10 mouse cellular contexts compared by ENCODE assay signal in the genomic region with DNA sequence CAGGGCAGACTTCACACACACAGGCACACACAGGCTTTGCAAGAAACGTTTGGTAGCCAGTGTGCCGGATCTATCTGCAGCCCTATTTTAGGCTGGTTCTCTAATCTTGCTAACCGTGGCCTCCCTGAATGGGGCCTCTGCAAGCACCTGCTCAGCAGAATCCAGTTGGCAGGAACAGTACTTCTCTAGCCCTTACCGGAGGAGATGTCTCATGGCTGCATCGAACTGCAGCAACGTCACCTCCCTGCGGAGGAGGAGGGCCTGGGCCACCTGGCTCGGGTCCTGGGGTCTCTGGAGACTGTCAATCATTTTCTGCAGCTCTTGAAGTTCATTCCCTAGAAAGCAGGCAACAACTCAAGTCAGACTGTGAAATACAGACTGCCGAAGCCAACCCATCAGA.
DNase-seq lines count a peak whose midpoint lies in the region; ATAC-seq lines count a peak whose summit lies in the region.
"Had no signal": no experiment of that assay in that cellular context is flagged by ENCODE, and none has a peak within 500 bp of the region (broad histone marks: within the 10 kb centered on the region; RNA-seq: fewer than 3 reads in every experiment).

No protein-coding gene starts in this region.

- peaks cover 23% of the 10 kb centered on the region for H3K4me1 ChIP-seq in limb, embryonic 13.5 days
- no peaks in the 10 kb centered on the region for H3K4me1 ChIP-seq in midbrain, embryonic 16.5 days (ENCODE audit: control insufficient read depth, insufficient read depth, low read length)
- H3K4me1 ChIP-seq: neural tube, embryonic 13.5 days had no signal

- no peaks in the 10 kb centered on the region for H3K36me3 ChIP-seq in limb, embryonic 13.5 days
- no peaks in the 10 kb centered on the region for H3K36me3 ChIP-seq in midbrain, embryonic 16.5 days (ENCODE audit: control insufficient read depth, insufficient read depth, low read length)
- H3K36me3 ChIP-seq: neural tube, embryonic 13.5 days had no signal

- H3K4me2 ChIP-seq in limb, embryonic 13.5 days (replicated peaks), result 0 out of 2 replicates have a peak overlapping the region, but pooled peaks have one; percentile 1
- no peak overlapping the region for H3K4me2 ChIP-seq in midbrain, embryonic 16.5 days (ENCODE audit: low read length)
- H3K4me2 ChIP-seq: neural tube, embryonic 13.5 days had no signal

- H3K27ac ChIP-seq in limb, embryonic 13.5 days, result peak overlapping the region; percentile 33; the same call in 1 of the 2 replicates
- no peak overlapping the region for H3K27ac ChIP-seq in midbrain, embryonic 16.5 days (ENCODE audit: low read length)
- H3K27ac ChIP-seq: macrophage; neural tube, embryonic 13.5 days had no signal

- no peak overlapping the region for H3K4me3 ChIP-seq in limb, embryonic 13.5 days
- H3K4me3 ChIP-seq in midbrain, embryonic 16.5 days (ENCODE audit: low read depth, low read length), result no peak overlapping the region
- H3K4me3 ChIP-seq: neural tube, embryonic 13.5 days had no signal

- no peaks in the 10 kb centered on the region for H3K27me3 ChIP-seq in limb, embryonic 13.5 days
- no peaks in the 10 kb centered on the region for H3K27me3 ChIP-seq in midbrain, embryonic 16.5 days (ENCODE audit: control insufficient read depth, insufficient read depth, low read depth, low read length)
- H3K27me3 ChIP-seq: neural tube, embryonic 13.5 days had no signal

- WGBS in limb, embryonic 13.5 days, result 40% methylated on average over 9 of the region's 9 CpGs
- 44% methylated on average over 9 of the region's 9 CpGs for WGBS in midbrain, embryonic 16.5 days

- DNase-seq in frontal cortex, postnatal 14 days (ENCODE audit: low spot score in 2 of 2), result no peak
- DNase-seq in cerebellum, adult 11-12 months, result peak; percentile 79
- peak; percentile 12 to 25 for DNase-seq in gastrocnemius, postnatal 36 days
- no peak for DNase-seq in lung, postnatal 36 days
- DNase-seq in right cerebral cortex, postnatal 14 days, result no peak

- no peaks in the 10 kb centered on the region for H3K9me3 ChIP-seq in limb, embryonic 13.5 days
- no peaks in the 10 kb centered on the region for H3K9me3 ChIP-seq in midbrain, embryonic 16.5 days (replicated peaks; ENCODE audit: control insufficient read depth, low read length, poor library complexity, severe bottlenecking)
- H3K9me3 ChIP-seq: neural tube, embryonic 13.5 days had no signal

- H3K9ac ChIP-seq in limb, embryonic 13.5 days, result no peak overlapping the region; the same call in 1 of the 2 replicates
- no peak overlapping the region for H3K9ac ChIP-seq in midbrain, embryonic 16.5 days (ENCODE audit: low read depth, low read length)
- H3K9ac ChIP-seq: neural tube, embryonic 13.5 days had no signal

- ATAC-seq in frontal cortex, adult (ENCODE audit: low TSS enrichment), result peak; percentile 71
- ATAC-seq in limb, embryonic 13.5 days (ENCODE audit: low FRiP score, low read depth), result no peak; the same call in 1 of the 2 replicates
- no peak for ATAC-seq in midbrain, embryonic 16.5 days

- intact Hi-C loops in gastrocnemius, postnatal 36 days (cut with DNase I), result no loop called here

Comparison
In these comparisons a context has a peak if more than half of its experiments do, and no peak if none do; other contexts are left out.
1. DNase-seq: peak in cerebellum, adult 11-12 months (single experiment) and gastrocnemius, postnatal 36 days (2 of 2); none in frontal cortex, postnatal 14 days (0 of 2), lung, postnatal 36 days (single experiment) and right cerebral cortex, postnatal 14 days (single experiment).